Mouse (Mus musculus) right cerebral cortex, adult 18-20 months (tissue): ENCODE results near the gene Polr2b.

Experiments
- DNase-seq: peaks from one replicate; pipeline ENCODE4 v3.0.0; 2022; ENCODE audit warnings: mixed read lengths

Gene Polr2b

DNA sequence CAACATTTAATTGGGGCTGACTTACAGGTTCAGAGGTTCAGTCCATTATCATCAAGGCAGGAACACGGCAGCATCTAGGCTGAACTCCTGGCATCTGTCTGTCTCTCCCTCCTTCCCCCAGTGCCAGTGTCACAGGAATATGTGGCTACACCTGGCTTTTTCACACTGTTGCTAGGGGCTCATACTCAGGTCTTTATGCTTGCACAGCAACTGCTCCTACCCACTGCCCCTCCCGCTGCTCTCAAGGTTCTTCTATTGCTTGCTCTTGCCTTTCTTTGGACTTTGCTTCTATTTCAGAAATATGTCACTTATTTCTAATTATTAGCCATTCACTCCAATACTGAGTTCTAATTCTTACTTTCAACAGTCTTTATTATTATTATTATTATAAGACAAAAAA is 80.3 kb downstream of the Polr2b start:
- no peak for DNase-seq

DNA sequence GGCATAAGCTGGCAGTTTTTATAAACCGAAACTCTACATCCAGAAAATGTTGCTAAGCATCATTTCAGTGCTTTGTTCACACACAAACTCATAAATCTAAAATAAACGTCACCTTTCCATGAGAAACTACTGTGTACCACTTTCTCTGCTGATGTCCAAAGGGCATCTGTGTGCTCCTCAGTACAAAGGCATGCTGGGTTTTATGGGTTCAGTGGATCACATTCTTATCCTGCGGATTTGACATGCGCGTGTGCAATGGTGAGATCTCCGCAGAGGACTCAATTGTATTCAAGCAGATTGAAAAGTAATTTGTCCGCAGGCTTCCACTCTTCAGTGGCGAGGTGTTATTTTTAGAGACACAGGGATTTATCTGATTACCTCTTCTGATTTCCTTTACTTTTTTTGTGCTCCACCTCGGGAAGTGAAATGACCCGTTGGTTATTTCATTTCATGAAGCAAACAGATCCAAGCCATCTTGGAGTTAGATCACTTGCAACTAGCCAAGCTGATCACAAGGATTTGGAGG is 83.2 kb downstream of the Polr2b start:
- DNase-seq, result no peak

DNA sequence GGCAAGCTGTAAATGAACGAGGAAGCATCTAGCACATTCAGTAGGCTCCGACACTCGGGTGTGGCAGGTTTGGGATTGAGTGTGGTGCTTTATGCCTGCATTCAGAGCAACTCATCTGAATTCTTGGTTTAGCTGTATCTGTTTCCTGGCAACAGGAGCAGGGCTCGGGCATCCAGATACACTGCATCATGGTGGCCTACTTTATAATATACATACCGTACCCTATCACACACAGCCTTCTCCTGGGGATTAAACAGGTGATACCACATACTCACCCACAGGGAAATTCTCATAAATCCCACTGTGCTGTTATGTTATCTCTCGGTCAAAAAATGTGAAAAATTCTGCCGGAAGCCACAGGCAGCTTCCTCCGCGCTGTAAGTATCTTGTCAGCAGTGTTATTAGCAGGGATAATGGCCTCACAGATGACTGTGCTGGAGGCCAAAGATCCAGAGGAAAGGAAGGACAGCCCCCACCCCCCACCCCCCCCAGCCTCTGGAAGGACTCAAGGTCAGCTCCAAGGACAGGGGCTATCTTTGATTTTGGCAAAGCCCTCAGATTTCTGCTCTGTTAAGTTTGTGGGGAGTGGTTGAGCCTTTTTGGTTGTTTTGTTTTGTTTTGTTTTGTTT is 84.2 kb downstream of the Polr2b start:
- DNase-seq, result peak; percentile 14

DNA sequence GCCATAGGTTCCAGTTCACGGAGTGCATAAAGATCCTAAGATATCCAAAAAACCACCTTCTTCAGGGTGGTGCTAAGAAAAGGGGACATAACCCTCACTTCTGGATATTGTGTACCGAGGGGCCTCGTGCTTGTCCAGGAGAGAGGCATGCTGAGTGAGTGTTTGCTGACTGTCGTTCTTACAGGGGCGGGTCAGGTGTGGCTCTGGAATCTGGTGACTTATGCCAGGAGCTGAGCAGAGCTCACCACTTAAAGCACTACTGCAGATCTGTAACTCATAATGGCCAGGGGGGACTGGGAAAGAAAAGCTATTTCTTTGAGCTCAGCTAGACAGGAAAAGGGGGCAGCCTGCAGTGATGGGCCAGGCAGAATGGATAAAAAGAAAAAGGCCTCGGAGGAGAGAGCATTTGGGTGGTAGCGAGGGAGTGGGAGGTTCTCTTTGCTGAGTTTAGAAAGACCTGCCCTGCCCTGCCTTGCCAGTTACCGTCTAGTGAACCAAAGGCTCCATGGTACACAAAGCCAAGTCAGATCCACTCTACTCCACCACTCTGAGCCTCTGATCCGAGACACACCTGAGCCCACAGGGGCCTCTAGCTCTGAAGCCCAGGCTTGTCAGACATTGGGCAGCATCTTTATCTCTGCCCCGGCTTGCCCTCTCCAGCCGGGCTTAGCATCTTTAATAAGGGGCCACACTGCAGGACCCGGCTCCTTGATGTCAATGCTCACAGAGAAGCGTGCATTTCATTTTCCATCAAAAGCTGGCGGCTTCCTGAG is 88.5 kb downstream of the Polr2b start:
- no peak for DNase-seq
